Mouse (Mus musculus): Measurements from ENCODE around the gene Slit3. TPM values are rescaled to one million over a fixed set of nuclear protein-coding genes. Genes with fewer than 3 reads are reported as not detected.

The Slit3 gene
- total and polyA plus RNA-seq, 3 experiments = 0.55 to 4.8 (median 2.8) TPM

DNA sequence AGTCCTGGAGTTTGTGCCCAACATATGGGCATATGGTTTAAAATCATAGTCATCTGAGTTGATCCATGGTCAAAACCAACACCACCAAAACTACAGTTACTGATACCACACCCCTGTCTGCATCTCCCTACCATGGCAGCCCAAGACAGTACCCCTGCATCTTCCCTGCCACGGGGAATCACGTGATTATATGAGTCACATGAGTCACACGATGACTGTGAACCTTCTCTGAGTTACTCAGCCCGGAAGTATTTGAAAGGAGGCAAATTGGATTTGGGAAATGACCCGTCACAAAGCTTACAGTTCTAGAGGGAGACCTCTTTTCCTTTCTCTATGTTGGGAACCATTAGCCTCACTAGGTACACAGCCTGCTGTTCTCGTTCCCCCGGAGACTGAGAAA is 468.9 kb downstream of the Slit3 start:
- Histone ChIP-seq H3K79me2 (replicated peaks; ENCODE audit: control insufficient read depth, extremely low read depth, insufficient read depth, poor library complexity, severe bottlenecking) (no peaks in the 10 kb centered on the region), H3K9me3 (replicated peaks; ENCODE audit: low read length) (no peaks in the 10 kb centered on the region), H3K36me3 (replicated peaks in 1 of 2; ENCODE audit: control insufficient read depth in 1 of 2, insufficient read depth in 1 of 2, low read length in 1 of 2) (no peaks in the 10 kb centered on the region), H3K4me2 (ENCODE audit: insufficient read depth, low read depth, poor library complexity, severe bottlenecking) (no peak overlapping the region), H3K4me1 (ENCODE audit: control insufficient read depth in 1 of 2, insufficient read depth in 2 of 2) (peaks cover 0 to 19% of the 10 kb centered on the region in 2 experiments; a peak in 2 of 4 replicates), H3K4me3 (replicated peaks in 1 of 3; ENCODE audit: low read depth in 2 of 3, low read length in 2 of 3, poor library complexity in 1 of 3) (no peak overlapping the region), H3K27me3 (replicated peaks) (no peaks in the 10 kb centered on the region), H3K9ac (ENCODE audit: insufficient read depth, low read depth) (no peak overlapping the region), H3K27ac (ENCODE audit: insufficient read depth, low read depth) (no peak overlapping the region)
- dilution Hi-C loops (cut with MboI; ENCODE audit: extremely low pct_ligation_motif_present, extremely low pct_unique_long_range_greater_than_20kb, low sequenced_read_pairs) = no loop called here
- TF ChIP-seq USF2 (conservative IDR thresholded peaks at IDR 0.05; ENCODE audit: low read depth, low read length) = peak; percentile 77
- TF ChIP-seq POLR2AphosphoS2 (IDR thresholded peaks at IDR 0.05; ENCODE audit: low read depth, low read length) = no peak
- TF ChIP-seq BHLHE40 (IDR thresholded peaks at IDR 0.05; ENCODE audit: low read depth, low read length) = peak; percentile 84
- TF ChIP-seq USF1 (IDR thresholded peaks at IDR 0.05; ENCODE audit: low read depth, low read length) = peak; percentile 61
- DNase-seq (ENCODE audit: extremely low read depth) = no peak
- in situ Hi-C loops (cut with MboI; ENCODE audit: low pct_ligation_motif_present, low pct_unique_long_range_greater_than_20kb, low sequenced_read_pairs) = no loop called here

GRCm38 (mm10) chr11:35593146-35594034 is 472.4 kb downstream of the Slit3 start:
- in situ Hi-C loops (cut with MboI; ENCODE audit: low pct_ligation_motif_present, low pct_unique_long_range_greater_than_20kb, low sequenced_read_pairs) = no loop called here
- peaks cover 0 to 19% of the 10 kb centered on the region in 2 experiments; a peak in 2 of 4 replicates for H3K4me1 ChIP-seq (ENCODE audit: control insufficient read depth in 1 of 2, insufficient read depth in 2 of 2)
- H3K9ac ChIP-seq (ENCODE audit: insufficient read depth, low read depth) = no peak overlapping the region
- no peak for DNase-seq (ENCODE audit: extremely low read depth)
- no peaks in the 10 kb centered on the region for H3K36me3 ChIP-seq (replicated peaks in 1 of 2; ENCODE audit: control insufficient read depth in 1 of 2, insufficient read depth in 1 of 2, low read length in 1 of 2)
- no peaks in the 10 kb centered on the region for H3K27me3 ChIP-seq (replicated peaks)
- dilution Hi-C loops (cut with MboI; ENCODE audit: extremely low pct_ligation_motif_present, extremely low pct_unique_long_range_greater_than_20kb, low sequenced_read_pairs) = no loop called here
- no peaks in the 10 kb centered on the region for H3K9me3 ChIP-seq (replicated peaks; ENCODE audit: low read length)
- no peak overlapping the region for H3K4me3 ChIP-seq (replicated peaks in 1 of 3; ENCODE audit: low read depth in 2 of 3, low read length in 2 of 3, poor library complexity in 1 of 3)
- no peak overlapping the region for H3K27ac ChIP-seq (ENCODE audit: insufficient read depth, low read depth)
- TF ChIP-seq CTCF (conservative IDR thresholded peaks at IDR 0.05 in 1 of 2, IDR thresholded peaks at IDR 0.05 in 1 of 2; ENCODE audit: low read depth in 2 of 2, low read length in 2 of 2) (peak in 1 of 2 experiments; percentile 2; a peak in 1 of 4 replicates), ELF1 (IDR thresholded peaks at IDR 0.05; ENCODE audit: low read depth, low read length) (no peak)
- no peak overlapping the region for H3K4me2 ChIP-seq (ENCODE audit: insufficient read depth, low read depth, poor library complexity, severe bottlenecking)
- no peaks in the 10 kb centered on the region for H3K79me2 ChIP-seq (replicated peaks; ENCODE audit: control insufficient read depth, extremely low read depth, insufficient read depth, poor library complexity, severe bottlenecking)

GRCm38 (mm10) chr11:35596064-35596463 is 475.0 kb downstream of the Slit3 start:
- Histone ChIP-seq H3K9ac (ENCODE audit: insufficient read depth, low read depth) (no peak overlapping the region), H3K27ac (ENCODE audit: insufficient read depth, low read depth) (no peak overlapping the region), H3K27me3 (replicated peaks) (no peaks in the 10 kb centered on the region), H3K36me3 (replicated peaks in 1 of 2; ENCODE audit: control insufficient read depth in 1 of 2, insufficient read depth in 1 of 2, low read length in 1 of 2) (no peaks in the 10 kb centered on the region), H3K4me3 (replicated peaks in 1 of 3; ENCODE audit: low read depth in 2 of 3, low read length in 2 of 3, poor library complexity in 1 of 3) (no peak overlapping the region), H3K79me2 (replicated peaks; ENCODE audit: control insufficient read depth, extremely low read depth, insufficient read depth, poor library complexity, severe bottlenecking) (no peaks in the 10 kb centered on the region), H3K4me1 (ENCODE audit: control insufficient read depth in 1 of 2, insufficient read depth in 2 of 2) (peaks cover 0 to 19% of the 10 kb centered on the region in 2 experiments; a peak in 2 of 4 replicates), H3K9me3 (replicated peaks; ENCODE audit: low read length) (no peaks in the 10 kb centered on the region), H3K4me2 (ENCODE audit: insufficient read depth, low read depth, poor library complexity, severe bottlenecking) (no peak overlapping the region)
- dilution Hi-C loops (cut with MboI; ENCODE audit: extremely low pct_ligation_motif_present, extremely low pct_unique_long_range_greater_than_20kb, low sequenced_read_pairs) (no loop called here), in situ Hi-C loops (cut with MboI; ENCODE audit: low pct_ligation_motif_present, low pct_unique_long_range_greater_than_20kb, low sequenced_read_pairs) (no loop called here)
- TF ChIP-seq BHLHE40 (IDR thresholded peaks at IDR 0.05; ENCODE audit: low read depth, low read length) = no peak
- no peak for TF ChIP-seq ZC3H11A (IDR thresholded peaks at IDR 0.05; ENCODE audit: low read depth, low read length)
- TF ChIP-seq MYC (IDR thresholded peaks at IDR 0.05; ENCODE audit: low read depth, low read length) = no peak
- TF ChIP-seq GABPA (IDR thresholded peaks at IDR 0.05; ENCODE audit: insufficient replicate concordance, low read depth, low read length) = no peak
- TF ChIP-seq USF1 (IDR thresholded peaks at IDR 0.05; ENCODE audit: low read depth, low read length) = no peak
- no peak for TF ChIP-seq ZMIZ1 (IDR thresholded peaks at IDR 0.05; ENCODE audit: low read depth, low read length)
- no peak for TF ChIP-seq NELFE (IDR thresholded peaks at IDR 0.05; ENCODE audit: low read depth, low read length)
- TF ChIP-seq HCFC1 (IDR thresholded peaks at IDR 0.05; ENCODE audit: low read depth, low read length) = no peak
- TF ChIP-seq CHD2 (IDR thresholded peaks at IDR 0.05; ENCODE audit: low read length) = no peak
- no peak for TF ChIP-seq MXI1 (IDR thresholded peaks at IDR 0.05; ENCODE audit: low read depth, low read length)
- TF ChIP-seq POLR2AphosphoS2 (IDR thresholded peaks at IDR 0.05; ENCODE audit: low read depth, low read length) = no peak
- no peak for TF ChIP-seq UBTF (IDR thresholded peaks at IDR 0.05; ENCODE audit: low read depth, low read length)
- TF ChIP-seq USF2 (conservative IDR thresholded peaks at IDR 0.05; ENCODE audit: low read depth, low read length) = no peak
- no peak for DNase-seq (ENCODE audit: extremely low read depth)
